Mouse (Mus musculus) heart, embryonic 12.5 days (tissue): ENCODE measurements around the gene Fam129c. TPM values are rescaled to one million over a fixed set of nuclear protein-coding genes. Genes with fewer than 3 reads are reported as not detected.
A peak's percentile ranks its signal among the peaks of the same experiment; 100 is the strongest.

Experiments used
- ATAC-seq: fragments of 200-750 bp; cut with Nextera tagmentation; 2 replicates; pipeline ENCODE4 v1.8.0; 2017; ENCODE audit warnings: moderate TSS enrichment, moderate library complexity; ENCODE audit not compliant: insufficient number of reproducible peaks, low FRiP score
- H3K27ac ChIP-seq: fragments of 300-500 bp; sonication (generic); 2 replicates; pipeline ENCODE4 v1.5.1; 2016; ENCODE audit warnings: mild to moderate bottlenecking, moderate library complexity; ENCODE audit not compliant: poor library complexity, severe bottlenecking
- H3K27me3 ChIP-seq: fragments of 300-500 bp; sonication (generic); replicated peaks from 2 replicates; pipeline ENCODE4 v1.6.1; 2016; ENCODE audit warnings: mild to moderate bottlenecking, moderate library complexity
- H3K36me3 ChIP-seq: fragments of 300-500 bp; sonication (generic); 2 replicates; pipeline ENCODE4 v1.6.1; 2016; ENCODE audit warnings: mild to moderate bottlenecking, moderate library complexity
- H3K4me1 ChIP-seq: fragments of 300-500 bp; sonication (generic); replicated peaks from 2 replicates; pipeline ENCODE4 v1.6.1; 2016; ENCODE audit warnings: mild to moderate bottlenecking
- H3K4me2 ChIP-seq: fragments of 300-500 bp; sonication (generic); 2 replicates; pipeline ENCODE4 v1.6.1; 2016; ENCODE audit warnings: mild to moderate bottlenecking, moderate library complexity
- H3K4me3 ChIP-seq: fragments of 300-500 bp; sonication (generic); 2 replicates; pipeline ENCODE4 v1.5.1; 2016; ENCODE audit warnings: mild to moderate bottlenecking
- H3K9ac ChIP-seq: fragments of 300-500 bp; sonication (generic); 2 replicates; pipeline ENCODE4 v1.6.1; 2016; ENCODE audit warnings: mild to moderate bottlenecking, moderate library complexity
- H3K9me3 ChIP-seq: fragments of 300-500 bp; sonication (generic); replicated peaks from 2 replicates; pipeline ENCODE4 v1.6.1; 2016; ENCODE audit warnings: mild to moderate bottlenecking, moderate library complexity
- WGBS: fragments of 180-500 bp; shearing (Covaris S2); methylation state at CpG from one replicate; pipeline ENCODE4 v1.1.7; 2016; 5-methylcytosine and 5-hydroxymethylcytosine counted together
- polyA plus RNA-seq: library from polyadenylated mRNA; unstranded; fragments of >200 nt; fragmentation: Nextera tagmentation; extraction: Ambion mirVana; gene quantifications from 2 replicates; pipeline ENCODE4 v1.2.1, GENCODE M21; 2016

The Fam129c gene
- polyA plus RNA-seq, 1 experiment from 2014 or later = 2.2 TPM

GRCm38 (mm10) chr8:71563992-71564391 is 33.5 kb upstream of the Fam129c start:
- peaks cover 7% of the 10 kb centered on the region; the same call in 1 of the 2 replicates for H3K9me3 ChIP-seq
- no peak for ATAC-seq
- H3K36me3 ChIP-seq = no peaks in the 10 kb centered on the region
- WGBS = 80% methylated on average over 4 of the region's 4 CpGs
- H3K27me3 ChIP-seq = peaks cover 84% of the 10 kb centered on the region
- H3K4me3 ChIP-seq = no peak overlapping the region
- no peak overlapping the region for H3K27ac ChIP-seq
- no peak overlapping the region for H3K9ac ChIP-seq
- peaks cover 18% of the 10 kb centered on the region for H3K4me1 ChIP-seq
- no peak overlapping the region for H3K4me2 ChIP-seq

GRCm38 (mm10) chr8:71566501-71566900 is 30.9 kb upstream of the Fam129c start, which contains the start of gene Nxnl1:
Nxnl1 (minus strand) TSS chr8:71566601.
- H3K27ac ChIP-seq = no peak within 1 kb of the TSS
- peaks cover 62% of the 10 kb centered on the region for H3K27me3 ChIP-seq
- no peak for ATAC-seq

GRCm38 (mm10) chr8:71567587-71567986 is 29.9 kb upstream of the Fam129c start:
- WGBS = 58% methylated on average over 7 of the region's 7 CpGs
- H3K4me1 ChIP-seq = peaks cover 31% of the 10 kb centered on the region
- ATAC-seq = no peak
- no peak overlapping the region for H3K9ac ChIP-seq
- H3K36me3 ChIP-seq = no peaks in the 10 kb centered on the region
- no peak overlapping the region for H3K27ac ChIP-seq
- H3K9me3 ChIP-seq = peaks cover 7% of the 10 kb centered on the region; the same call in 1 of the 2 replicates
- H3K4me3 ChIP-seq = no peak overlapping the region
- no peak overlapping the region for H3K4me2 ChIP-seq
- H3K27me3 ChIP-seq = peaks cover 54% of the 10 kb centered on the region

More at GRCm38 (mm10) chr8:71566501-71566900, 30.9 kb upstream of the Fam129c start, which contains the start of gene Nxnl1:
- Histone ChIP-seq H3K4me2 (no peak within 1 kb of the TSS), H3K4me1 (peaks cover 35% of the 10 kb centered on the region), H3K9me3 (peaks cover 7% of the 10 kb centered on the region; the same call in 1 of the 2 replicates), H3K4me3 (no peak within 1 kb of the TSS), H3K36me3 (no peaks in the 10 kb centered on the region), H3K9ac (no peak within 1 kb of the TSS)
- 50% methylated on average over 3 of the region's 3 CpGs for WGBS

- Histone ChIP-seq H3K4me2 (peak within 1 kb of the TSS; percentile 94), H3K27me3 (peaks cover 46% of the 10 kb centered on the region), H3K9ac (peak within 1 kb of the TSS; percentile 64), H3K4me3 (peak within 1 kb of the TSS; percentile 69), H3K27ac (no peak within 1 kb of the TSS), H3K9me3 (peaks cover 7% of the 10 kb centered on the region; the same call in 1 of the 2 replicates), H3K36me3 (no peaks in the 10 kb centered on the region), H3K4me1 (peaks cover 26% of the 10 kb centered on the region)
- WGBS = 17% methylated on average over 13 of the region's 13 CpGs
- ATAC-seq = no peak
Observed at GRCm38 (mm10) chr8:71568387-71568937, 29.0 kb upstream of the Fam129c start, which contains the start of gene Slc27a1. Slc27a1 (plus strand) TSS chr8:71568882.

- H3K4me3 ChIP-seq = peak overlapping the region; percentile 69
- 36% methylated on average over 6 of the region's 6 CpGs for WGBS
- H3K9ac ChIP-seq = peak overlapping the region; percentile 64; the same call in 1 of the 2 replicates
- peak overlapping the region; percentile 94 for H3K4me2 ChIP-seq
- peaks cover 6% of the 10 kb centered on the region; the same call in 1 of the 2 replicates for H3K9me3 ChIP-seq
- ATAC-seq = no peak
- H3K27me3 ChIP-seq = peaks cover 41% of the 10 kb centered on the region
- H3K27ac ChIP-seq = no peak overlapping the region
- peaks cover 26% of the 10 kb centered on the region for H3K4me1 ChIP-seq
- H3K36me3 ChIP-seq = no peaks in the 10 kb centered on the region
Observed at GRCm38 (mm10) chr8:71568941-71569340, 28.5 kb upstream of the Fam129c start.

GRCm38 (mm10) chr8:71569366-71570290 is 27.8 kb upstream of the Fam129c start:
- H3K9ac ChIP-seq = peak overlapping the region; percentile 64
- WGBS = 1% methylated on average over 51 of the region's 51 CpGs

GRCm38 (mm10) chr8:71570291-71570954 is 27.0 kb upstream of the Fam129c start:
- peak; percentile 83 for ATAC-seq
- Histone ChIP-seq H3K27ac (peak overlapping the region; percentile 4; the same call in 1 of the 2 replicates), H3K4me2 (peak overlapping the region; percentile 94), H3K4me1 (peaks cover 26% of the 10 kb centered on the region), H3K9ac (peak overlapping the region; percentile 79), H3K27me3 (peaks cover 35% of the 10 kb centered on the region), H3K9me3 (no peaks in the 10 kb centered on the region), H3K36me3 (no peaks in the 10 kb centered on the region), H3K4me3 (peak overlapping the region; percentile 69)
- under 1% methylated on average over 41 of the region's 41 CpGs for WGBS

More at GRCm38 (mm10) chr8:71569366-71570290, 27.8 kb upstream of the Fam129c start:
- Histone ChIP-seq H3K4me2 (peak overlapping the region; percentile 94), H3K27ac (peak overlapping the region; percentile 4; the same call in 1 of the 2 replicates), H3K4me3 (peak overlapping the region; percentile 69), H3K36me3 (no peaks in the 10 kb centered on the region), H3K9me3 (no peaks in the 10 kb centered on the region), H3K4me1 (peaks cover 26% of the 10 kb centered on the region), H3K27me3 (peaks cover 35% of the 10 kb centered on the region)
- peak; percentile 68 for ATAC-seq

- no peak for ATAC-seq
- H3K4me1 ChIP-seq = peaks cover 26% of the 10 kb centered on the region
- no peak overlapping the region for H3K4me3 ChIP-seq
- peaks cover 23% of the 10 kb centered on the region for H3K27me3 ChIP-seq
- no peak overlapping the region for H3K9ac ChIP-seq
- no peaks in the 10 kb centered on the region for H3K36me3 ChIP-seq
- H3K27ac ChIP-seq = no peak overlapping the region
- WGBS = 85% methylated on average over 2 of the region's 2 CpGs
- no peak overlapping the region for H3K4me2 ChIP-seq
- H3K9me3 ChIP-seq = no peaks in the 10 kb centered on the region
Observed at GRCm38 (mm10) chr8:71572077-71572476, 25.4 kb upstream of the Fam129c start.

GRCm38 (mm10) chr8:71572847-71573633 is 24.4 kb upstream of the Fam129c start:
- H3K27ac ChIP-seq = no peak overlapping the region
- H3K4me1 ChIP-seq = peaks cover 26% of the 10 kb centered on the region
- no peak overlapping the region for H3K4me2 ChIP-seq
- H3K4me3 ChIP-seq = no peak overlapping the region
- no peaks in the 10 kb centered on the region for H3K9me3 ChIP-seq
- H3K27me3 ChIP-seq = peaks cover 13% of the 10 kb centered on the region
- no peak overlapping the region for H3K9ac ChIP-seq
- no peaks in the 10 kb centered on the region for H3K36me3 ChIP-seq
- 67% methylated on average over 9 of the region's 9 CpGs for WGBS
- no peak for ATAC-seq

- WGBS = 69% methylated on average over 7 of the region's 7 CpGs
- Histone ChIP-seq H3K27ac (no peak overlapping the region), H3K36me3 (no peaks in the 10 kb centered on the region), H3K4me2 (no peak overlapping the region), H3K9me3 (no peaks in the 10 kb centered on the region), H3K27me3 (peaks cover 9% of the 10 kb centered on the region; the same call in 1 of the 2 replicates), H3K4me3 (no peak overlapping the region), H3K4me1 (peaks cover 15% of the 10 kb centered on the region), H3K9ac (no peak overlapping the region)
- ATAC-seq = no peak
Observed at GRCm38 (mm10) chr8:71574426-71574825, 23.0 kb upstream of the Fam129c start.
